Mouse (Mus musculus) heart, adult 2 months (tissue): ENCODE results near the gene A430078G23Rik.

ENCODE experiments used
- CTCF ChIP-seq: fragments of 200-600 bp; IDR thresholded peaks from 2 replicates; pipeline ENCODE4 v1.8.1; 2022; ENCODE audit warnings: antibody characterized with exemption, mild to moderate bottlenecking, moderate library complexity
- POLR2A ChIP-seq: fragments of 200-500 bp; IDR thresholded peaks from 2 replicates; pipeline ENCODE4 v1.6.1; 2011; ENCODE audit warnings: mild to moderate bottlenecking, low read depth, low read length, control low read depth; ENCODE audit not compliant: insufficient read depth

- TF ChIP-seq POLR2A (no peak), CTCF (no peak)
These were observed 36.3 kb downstream of the A430078G23Rik start for GRCm38 (mm10) chr8:3389506-3389905.
